Mouse (Mus musculus) CH12.LX (cell line): ENCODE measurements at regions not wholly inside any gene's neighbourhood (a gene's known extent, or its start where the extent isn't known, plus 50 kb on each side); places are given as distances from the start of the nearest gene placed in this dataset.

Experiments used
- CTCF ChIP-seq, 2 experiments: IDR thresholded peaks in 1 of 2; conservative IDR thresholded peaks in 1 of 2; 2 replicates each; pipeline ENCODE4 v1.5.1; 2011 to 2012; ENCODE audit warnings: low read depth in 2 of 2, low read length in 2 of 2, improper control_type of control experiment in 1 of 2, inconsistent platforms in 1 of 2, mild to moderate bottlenecking in 1 of 2, moderate library complexity in 1 of 2
- E2F4 ChIP-seq: IDR thresholded peaks from 2 replicates; pipeline ENCODE4 v1.6.1; 2011; ENCODE audit warnings: low read depth, low read length, improper control_type of control experiment; ENCODE audit not compliant: insufficient replicate concordance
- EP300 ChIP-seq: IDR thresholded peaks from 2 replicates; pipeline ENCODE4 v1.6.1; 2011; ENCODE audit warnings: low read length, improper control_type of control experiment
- GABPA ChIP-seq: IDR thresholded peaks from 2 replicates; pipeline ENCODE4 v1.6.1; 2012; ENCODE audit warnings: low read depth, low read length, improper control_type of control experiment, inconsistent platforms; ENCODE audit not compliant: insufficient replicate concordance
- IRF4 ChIP-seq: IDR thresholded peaks from 2 replicates; pipeline ENCODE4 v1.6.1; 2014; ENCODE audit warnings: low read depth, mild to moderate bottlenecking, inconsistent platforms, low read length, improper control_type of control experiment
- JUND ChIP-seq: conservative IDR thresholded peaks from 2 replicates; pipeline ENCODE4 v1.6.1; 2011; ENCODE audit warnings: low read depth, low read length, improper control_type of control experiment
- MAX ChIP-seq: IDR thresholded peaks from 2 replicates; pipeline ENCODE4 v1.6.1; 2011; ENCODE audit warnings: low read length, improper control_type of control experiment
- NRF1 ChIP-seq: IDR thresholded peaks from 2 replicates; pipeline ENCODE4 v1.6.1; 2014; ENCODE audit warnings: low read depth, mild to moderate bottlenecking, inconsistent platforms, low read length, improper control_type of control experiment, moderate library complexity
- POLR2A ChIP-seq: IDR thresholded peaks from 2 replicates; pipeline ENCODE4 v1.6.1; 2011; ENCODE audit warnings: low read depth, mild to moderate bottlenecking, improper control_type of control experiment, low read length
- ZC3H11A ChIP-seq: IDR thresholded peaks from 2 replicates; pipeline ENCODE4 v1.6.1; 2012; ENCODE audit warnings: low read depth, mild to moderate bottlenecking, inconsistent platforms, low read length, improper control_type of control experiment
- ZKSCAN1 ChIP-seq: IDR thresholded peaks from 2 replicates; pipeline ENCODE4 v1.6.1; 2012; ENCODE audit warnings: low read depth, inconsistent platforms, low read length, improper control_type of control experiment, borderline replicate concordance
- ZMIZ1 ChIP-seq: IDR thresholded peaks from 2 replicates; pipeline ENCODE4 v1.6.1; 2012; ENCODE audit warnings: low read depth, mild to moderate bottlenecking, inconsistent platforms, low read length, improper control_type of control experiment

GRCm38 (mm10) chr16:77743838-77744237, 141.9 kb upstream of the Gm11146 start:
- TF ChIP-seq ZC3H11A: no peak
- TF ChIP-seq CTCF (conservative IDR thresholded peaks at IDR 0.05 in 1 of 2, IDR thresholded peaks at IDR 0.05 in 1 of 2; ENCODE audit: low read depth in 2 of 2, low read length in 2 of 2): no peak
- no peak for TF ChIP-seq EP300
- no peak for TF ChIP-seq POLR2A
- no peak for TF ChIP-seq IRF4
- no peak for TF ChIP-seq ZKSCAN1
- TF ChIP-seq E2F4: no peak
- no peak for TF ChIP-seq NRF1
- no peak for TF ChIP-seq ZMIZ1
- no peak for TF ChIP-seq MAX
- no peak for TF ChIP-seq JUND
- no peak for TF ChIP-seq GABPA
